Mouse (Mus musculus) neural tube, embryonic 12.5 days (tissue): ENCODE measurements around the gene Trip12. TPM values are rescaled to one million over a fixed set of nuclear protein-coding genes. Genes with fewer than 3 reads are reported as not detected.
A peak's percentile ranks its signal among the peaks of the same experiment; 100 is the strongest.

Experiments
- ATAC-seq: fragments of 200-750 bp; cut with Nextera tagmentation; 2 replicates; pipeline ENCODE4 v1.8.0; 2017; ENCODE audit warnings: low read depth, mild to moderate bottlenecking, moderate TSS enrichment, moderate library complexity; ENCODE audit not compliant: low FRiP score
- H3K27ac ChIP-seq: fragments of 300-500 bp; sonication (generic); 2 replicates; pipeline ENCODE4 v1.5.1; 2016
- H3K27me3 ChIP-seq: fragments of 300-500 bp; sonication (generic); replicated peaks from 2 replicates; pipeline ENCODE4 v1.6.1; 2016; ENCODE audit warnings: mild to moderate bottlenecking
- H3K36me3 ChIP-seq: fragments of 300-500 bp; sonication (generic); 2 replicates; pipeline ENCODE4 v1.6.1; 2016; ENCODE audit warnings: mild to moderate bottlenecking
- H3K4me1 ChIP-seq: fragments of 300-500 bp; sonication (generic); 2 replicates; pipeline ENCODE4 v1.6.1; 2016
- H3K4me2 ChIP-seq: fragments of 300-500 bp; sonication (generic); replicated peaks from 2 replicates; pipeline ENCODE4 v1.6.1; 2016; ENCODE audit warnings: mild to moderate bottlenecking
- H3K4me3 ChIP-seq: fragments of 300-500 bp; sonication (generic); 2 replicates; pipeline ENCODE4 v1.5.1; 2016
- H3K9ac ChIP-seq: fragments of 300-500 bp; sonication (generic); 2 replicates; pipeline ENCODE4 v1.6.1; 2016; ENCODE audit warnings: mild to moderate bottlenecking
- H3K9me3 ChIP-seq: fragments of 300-500 bp; sonication (generic); 2 replicates; pipeline ENCODE4 v1.6.1; 2016; ENCODE audit warnings: mild to moderate bottlenecking
- WGBS: fragments of 180-500 bp; shearing (Covaris S2); methylation state at CpG from one replicate; pipeline ENCODE4 v1.1.7; 2016; 5-methylcytosine and 5-hydroxymethylcytosine counted together
- microRNA-seq: library from miRNA; unstranded; fragments of <30 nt; microRNA quantifications from one replicate; pipeline ENCODE4, GENCODE M21; 2017
- polyA plus RNA-seq: library from polyadenylated mRNA; unstranded; fragments of >200 nt; fragmentation: Nextera tagmentation; extraction: Ambion mirVana; gene quantifications from 2 replicates; pipeline ENCODE4 v1.2.1, GENCODE M21; 2016

Trip12 gene
- polyA plus RNA-seq, 1 experiment from 2014 or later = 86.4 TPM

- no peaks in the 10 kb centered on the region for H3K36me3 ChIP-seq
- peak overlapping the region; percentile 86 for H3K27ac ChIP-seq
- ATAC-seq = peak; percentile 74
- H3K9ac ChIP-seq = peak overlapping the region; percentile 90
- H3K9me3 ChIP-seq = no peaks in the 10 kb centered on the region
- no peaks in the 10 kb centered on the region for H3K27me3 ChIP-seq
- peak overlapping the region; percentile 83 for H3K4me3 ChIP-seq
- H3K4me2 ChIP-seq = peak overlapping the region; percentile 86
- WGBS = 9% methylated on average over 26 of the region's 26 CpGs
- peaks cover 18% of the 10 kb centered on the region for H3K4me1 ChIP-seq
Measured at GRCm38 (mm10) chr1:84694688-84695474, 145.4 kb downstream of the Trip12 start.

- H3K4me2 ChIP-seq = no peak overlapping the region
- H3K27ac ChIP-seq = no peak overlapping the region
- ATAC-seq = no peak
- H3K4me3 ChIP-seq = no peak overlapping the region
- H3K27me3 ChIP-seq = no peaks in the 10 kb centered on the region
- 76% methylated on average over 4 of the region's 4 CpGs for WGBS
- no peaks in the 10 kb centered on the region; the same call in 1 of the 2 replicates for H3K36me3 ChIP-seq
- H3K4me1 ChIP-seq = no peaks in the 10 kb centered on the region
- no peaks in the 10 kb centered on the region for H3K9me3 ChIP-seq
- no peak overlapping the region for H3K9ac ChIP-seq
Measured at GRCm38 (mm10) chr1:84677910-84678309, 162.4 kb downstream of the Trip12 start.

Small RNA genes within 50 kb of the gene (microRNA-seq; reads per million reads assigned to microRNA genes)
- gene Mir5126 = 25.1 reads per million, percentile 33 among the genes with 10 or more reads in this experiment

Other genes with a start within 250 kb of the Trip12 start
- gene Dner, start 144.3 kb downstream of the Trip12 start, polyA plus RNA-seq = 143 and 145 TPM in 2 replicates
- gene Fbxo36, start 675 bp downstream of the Trip12 start, polyA plus RNA-seq = 6.7 and 8.3 TPM in 2 replicates
- gene Slc16a14, start 94.6 kb upstream of the Trip12 start, polyA plus RNA-seq = 5.6 and 6.5 TPM in 2 replicates